Mouse (Mus musculus) myocyte (in vitro differentiated cells): Measurements from ENCODE around the gene Foxk1. TPM values are rescaled to one million over a fixed set of nuclear protein-coding genes. Genes with fewer than 3 reads are reported as not detected.

ENCODE experiments used
- H3K27me3 ChIP-seq: one replicate; pipeline ENCODE4 v1.6.1; 2011; ENCODE audit not compliant: control insufficient read depth, insufficient read depth, insufficient read length
- H3K36me3 ChIP-seq: one replicate; pipeline ENCODE4 v1.6.1; 2011; ENCODE audit not compliant: control insufficient read depth, insufficient read depth
- H3K4me2 ChIP-seq: one replicate; pipeline ENCODE4 v1.6.1; 2011; ENCODE audit warnings: low read depth, control low read depth
- H3K4me3 ChIP-seq: one replicate; pipeline ENCODE4 v1.5.1; 2011; ENCODE audit warnings: mild to moderate bottlenecking, control low read depth, moderate library complexity
- H3K79me2 ChIP-seq: one replicate; pipeline ENCODE4 v1.6.1; 2011; ENCODE audit not compliant: control insufficient read depth, insufficient read depth
- H3ac ChIP-seq: one replicate; pipeline ENCODE4 v1.6.1; 2011; ENCODE audit not compliant: control insufficient read depth, insufficient read length
- CEBPB ChIP-seq: IDR thresholded peaks from 2 replicates; pipeline ENCODE4 v1.6.1; 2011; ENCODE audit warnings: mild to moderate bottlenecking, moderate library complexity; ENCODE audit not compliant: poor library complexity, insufficient read depth, severe bottlenecking
- E2F4 ChIP-seq: IDR thresholded peaks from one replicate; pipeline ENCODE4 v1.6.1; 2011; ENCODE audit warnings: mild to moderate bottlenecking, control low read depth, moderate library complexity; ENCODE audit not compliant: insufficient read depth
- MAX ChIP-seq: IDR thresholded peaks from one replicate; pipeline ENCODE4 v1.6.1; 2011; ENCODE audit warnings: low read depth, mild to moderate bottlenecking, control low read depth
- MYOD1 ChIP-seq, 3 experiments: IDR thresholded peaks; one replicate each; pipeline ENCODE4 v1.6.1; 2011; ENCODE audit warnings: control low read depth in 2 of 3, low read depth in 2 of 3, mild to moderate bottlenecking in 2 of 3, moderate library complexity in 1 of 3; ENCODE audit not compliant: insufficient read length in 2 of 3, control insufficient read depth in 1 of 3
- MYOG ChIP-seq, 3 experiments: IDR thresholded peaks; one replicate each; pipeline ENCODE4 v1.6.1; 2011; ENCODE audit warnings: control low read depth in 2 of 3, low read depth in 2 of 3, mild to moderate bottlenecking in 2 of 3; ENCODE audit not compliant: insufficient read length in 2 of 3, control insufficient read depth in 1 of 3, insufficient read depth in 1 of 3
- POLR2A ChIP-seq: IDR thresholded peaks from one replicate; pipeline ENCODE4 v1.6.1; 2011; ENCODE audit warnings: low read depth, mild to moderate bottlenecking, control low read depth, moderate library complexity; ENCODE audit not compliant: insufficient read length
- POLR2AphosphoS2 ChIP-seq: IDR thresholded peaks from one replicate; pipeline ENCODE4 v1.6.1; 2011; ENCODE audit warnings: low read depth, control low read depth; ENCODE audit not compliant: insufficient read length
- REST ChIP-seq: IDR thresholded peaks from one replicate; pipeline ENCODE4 v1.6.1; 2011; ENCODE audit warnings: mild to moderate bottlenecking, control low read depth, moderate library complexity; ENCODE audit not compliant: insufficient read depth, insufficient read length
- SRF ChIP-seq: IDR thresholded peaks from one replicate; pipeline ENCODE4 v1.6.1; 2011; ENCODE audit warnings: low read depth; ENCODE audit not compliant: control insufficient read depth, insufficient read length
- TCF12 ChIP-seq: IDR thresholded peaks from one replicate; pipeline ENCODE4 v1.6.1; 2011; ENCODE audit warnings: mild to moderate bottlenecking, control low read depth; ENCODE audit not compliant: poor library complexity, insufficient read depth, severe bottlenecking
- TCF3 ChIP-seq: IDR thresholded peaks from one replicate; pipeline ENCODE4 v1.6.1; 2011; ENCODE audit warnings: low read depth, control low read depth; ENCODE audit not compliant: insufficient read length
- USF1 ChIP-seq: IDR thresholded peaks from one replicate; pipeline ENCODE4 v1.6.1; 2011; ENCODE audit warnings: low read depth, mild to moderate bottlenecking, control low read depth, moderate library complexity
- polyA plus RNA-seq: library from polyadenylated mRNA; unstranded; fragments of >200 nt; fragmentation: generic; extraction: Trizol; gene quantifications from one replicate; pipeline ENCODE4 v1.2.1, GENCODE M21; 2012; ENCODE audit warnings: missing spikeins

The Foxk1 gene
- polyA plus RNA-seq, 1 experiment = 10.4 TPM

DNA sequence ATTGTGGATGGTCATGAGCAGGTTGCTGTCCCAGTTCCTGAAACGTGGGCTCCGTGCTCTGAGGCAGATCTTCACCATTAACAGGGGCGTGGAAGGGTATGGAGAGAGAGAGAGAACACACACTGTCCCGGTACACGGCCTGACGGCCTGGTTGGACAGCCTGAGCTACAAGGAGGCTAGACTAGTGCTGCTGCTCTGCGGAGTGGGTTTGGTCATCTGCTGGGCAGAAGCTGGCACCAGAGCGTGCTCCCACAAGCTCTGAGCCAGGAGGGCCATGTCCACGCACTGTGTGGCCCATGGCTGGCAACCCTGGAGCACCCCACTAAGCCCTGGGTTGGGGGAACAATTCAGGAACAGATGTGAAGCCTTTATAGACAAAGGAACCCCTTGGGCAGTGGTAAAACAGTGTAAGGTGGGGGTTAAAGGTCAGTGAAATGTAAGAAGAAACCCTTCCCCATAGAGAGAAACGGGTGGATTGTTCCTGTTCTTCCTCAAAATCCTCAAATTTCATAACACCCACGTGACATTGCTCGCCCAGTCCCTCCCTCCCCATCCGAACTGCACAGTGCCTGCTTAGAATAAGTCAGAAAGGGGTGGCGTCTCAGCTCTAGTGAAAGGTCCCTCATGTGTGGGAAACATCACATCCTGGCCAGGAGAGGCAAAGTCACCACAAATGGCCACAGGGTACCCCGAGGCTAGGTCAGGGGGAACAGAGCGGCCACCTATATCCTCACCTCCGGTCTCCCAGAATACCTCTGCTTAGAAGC is 57.7 kb downstream of the Foxk1 start:
- Histone ChIP-seq H3ac (no peak overlapping the region), H3K4me2 (no peak overlapping the region), H3K27me3 (no peaks in the 10 kb centered on the region), H3K79me2 (no peaks in the 10 kb centered on the region), H3K36me3 (no peaks in the 10 kb centered on the region), H3K4me3 (no peak overlapping the region)
- TF ChIP-seq POLR2A (no peak), E2F4 (no peak), MYOD1 (IDR thresholded peaks at IDR 0.05; ENCODE audit: control insufficient read depth in 1 of 3, insufficient read length in 2 of 3, low read depth in 2 of 3) (no peak), MYOG (IDR thresholded peaks at IDR 0.05; ENCODE audit: control insufficient read depth in 1 of 3, insufficient read depth in 1 of 3, insufficient read length in 2 of 3, low read depth in 2 of 3) (no peak), USF1 (no peak), POLR2AphosphoS2 (no peak), MAX (no peak), CEBPB (no peak), SRF (no peak), TCF12 (no peak), TCF3 (no peak)

DNA sequence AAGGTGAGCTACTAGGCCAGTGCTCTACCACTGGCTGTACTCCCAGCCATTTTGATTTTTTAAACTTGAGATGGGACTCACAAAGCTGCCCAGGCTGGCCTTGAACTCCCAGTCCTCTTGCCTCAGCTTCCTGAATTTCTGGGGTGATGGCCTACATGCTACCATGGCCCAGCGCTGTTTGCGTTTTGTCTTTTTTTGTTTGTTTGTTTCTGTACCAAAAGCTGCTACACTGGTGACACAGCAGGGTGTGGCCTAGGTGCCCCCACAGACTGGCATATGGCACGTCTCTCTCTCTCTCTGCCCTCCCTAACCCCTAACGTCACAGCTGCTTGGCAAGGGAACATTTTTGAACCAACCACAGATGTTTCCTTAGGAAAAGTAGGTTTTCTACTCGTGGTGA is 58.5 kb downstream of the Foxk1 start:
- no peak for TF ChIP-seq TCF3
- TF ChIP-seq E2F4 = no peak
- Histone ChIP-seq H3K36me3 (no peaks in the 10 kb centered on the region), H3K4me3 (no peak overlapping the region), H3K27me3 (no peaks in the 10 kb centered on the region), H3K79me2 (no peaks in the 10 kb centered on the region), H3K4me2 (no peak overlapping the region), H3ac (no peak overlapping the region)

DNA sequence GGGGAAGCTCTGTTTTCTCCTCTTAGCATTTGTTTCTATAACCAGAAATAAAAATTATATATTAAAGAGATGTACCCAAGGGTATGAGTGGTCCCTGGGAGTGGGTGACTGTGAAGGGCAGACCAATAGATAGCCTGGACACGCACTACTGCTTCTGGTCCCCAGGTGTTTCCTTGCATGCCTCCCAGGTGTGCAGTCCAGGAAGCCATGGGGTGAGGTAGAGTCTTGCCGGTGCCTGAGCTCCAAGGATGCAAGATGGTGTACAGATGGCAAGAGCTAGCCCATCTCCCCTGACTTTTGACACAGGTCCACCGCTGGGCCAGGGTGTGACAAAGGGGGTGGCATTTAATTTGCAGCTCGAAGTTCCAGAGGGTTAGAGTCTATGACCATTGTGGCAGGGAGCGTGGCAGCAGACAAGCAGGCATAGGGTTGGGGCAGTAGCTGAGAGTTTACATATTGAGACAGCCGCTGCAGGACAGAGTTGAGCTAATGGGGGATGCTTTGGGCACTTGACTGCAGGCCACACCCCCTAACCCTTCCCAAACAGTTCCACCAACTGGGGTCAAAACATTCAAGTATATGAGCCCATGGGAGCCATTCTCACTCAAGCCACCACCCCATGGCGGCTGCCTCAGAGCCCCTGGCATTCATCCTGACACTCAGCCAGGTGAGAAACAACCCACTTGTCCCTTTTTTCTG is 60.8 kb downstream of the Foxk1 start:
- H3K27me3 ChIP-seq = no peaks in the 10 kb centered on the region
- no peak overlapping the region for H3K4me2 ChIP-seq
- H3K4me3 ChIP-seq = no peak overlapping the region
- H3K36me3 ChIP-seq = no peaks in the 10 kb centered on the region
- H3K79me2 ChIP-seq = no peaks in the 10 kb centered on the region
- no peak overlapping the region for H3ac ChIP-seq
- TF ChIP-seq POLR2AphosphoS2 (no peak), MAX (no peak), E2F4 (no peak), TCF12 (no peak), REST (no peak), USF1 (no peak), CEBPB (no peak), POLR2A (no peak), MYOG (IDR thresholded peaks at IDR 0.05; ENCODE audit: control insufficient read depth in 1 of 3, insufficient read depth in 1 of 3, insufficient read length in 2 of 3, low read depth in 2 of 3) (no peak), TCF3 (no peak), SRF (no peak), MYOD1 (IDR thresholded peaks at IDR 0.05; ENCODE audit: control insufficient read depth in 1 of 3, insufficient read length in 2 of 3, low read depth in 2 of 3) (no peak)

DNA sequence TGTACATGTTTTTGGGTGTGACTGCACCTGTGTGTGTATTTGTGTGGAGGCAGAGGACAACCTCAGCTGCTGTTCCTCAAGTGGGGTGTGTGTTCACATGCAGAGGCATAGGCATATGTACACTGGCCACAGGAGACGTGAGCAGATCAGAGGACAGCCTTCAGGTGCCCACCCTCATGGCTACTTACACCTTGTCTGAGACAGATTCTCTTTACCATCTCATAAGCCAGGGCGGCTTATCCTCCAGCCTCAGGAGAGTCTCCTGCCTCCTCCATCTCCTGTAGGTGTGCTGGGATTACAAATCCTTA is 61.3 kb downstream of the Foxk1 start:
- no peak for TF ChIP-seq E2F4
- TF ChIP-seq CEBPB = no peak
- TF ChIP-seq MAX = no peak
- TF ChIP-seq TCF3 = no peak
- TF ChIP-seq POLR2A = no peak
- no peak for TF ChIP-seq USF1
- TF ChIP-seq REST = no peak
- no peak for TF ChIP-seq MYOD1 (IDR thresholded peaks at IDR 0.05; ENCODE audit: control insufficient read depth in 1 of 3, insufficient read length in 2 of 3, low read depth in 2 of 3)
- no peak for TF ChIP-seq MYOG (IDR thresholded peaks at IDR 0.05; ENCODE audit: control insufficient read depth in 1 of 3, insufficient read depth in 1 of 3, insufficient read length in 2 of 3, low read depth in 2 of 3)
- TF ChIP-seq TCF12 = no peak
- no peak for TF ChIP-seq POLR2AphosphoS2
- no peak for TF ChIP-seq SRF
- H3K4me3 ChIP-seq = no peak overlapping the region
- H3K36me3 ChIP-seq = no peaks in the 10 kb centered on the region
- H3K4me2 ChIP-seq = no peak overlapping the region
- no peak overlapping the region for H3ac ChIP-seq
- no peaks in the 10 kb centered on the region for H3K27me3 ChIP-seq
- no peaks in the 10 kb centered on the region for H3K79me2 ChIP-seq

DNA sequence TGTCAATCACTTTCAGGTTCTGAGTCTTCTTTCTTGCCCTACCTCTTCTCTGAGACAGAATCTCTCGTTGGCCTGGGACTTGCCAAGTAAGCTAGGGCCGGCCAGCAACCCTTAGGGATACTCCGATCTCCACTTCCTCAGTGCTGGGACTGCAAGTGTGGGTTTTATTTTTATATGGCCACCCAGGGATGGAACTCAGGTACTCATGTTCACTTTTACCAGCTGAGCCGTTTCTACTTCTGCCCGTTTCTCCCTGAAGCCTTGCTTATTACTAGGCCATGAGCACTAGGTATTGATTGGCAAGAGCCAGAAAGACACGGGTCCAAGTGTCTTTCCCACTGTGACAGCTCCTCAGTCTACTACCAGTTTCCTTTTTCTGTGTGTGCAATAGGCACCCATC is 61.7 kb downstream of the Foxk1 start:
- Histone ChIP-seq H3K27me3 (no peaks in the 10 kb centered on the region), H3K79me2 (no peaks in the 10 kb centered on the region), H3K4me2 (peak overlapping the region; percentile 87), H3K4me3 (peak overlapping the region; percentile 51), H3ac (no peak overlapping the region), H3K36me3 (no peaks in the 10 kb centered on the region)
- no peak for TF ChIP-seq POLR2AphosphoS2
- no peak for TF ChIP-seq USF1
- TF ChIP-seq MYOG (IDR thresholded peaks at IDR 0.05; ENCODE audit: control insufficient read depth in 1 of 3, insufficient read depth in 1 of 3, insufficient read length in 2 of 3, low read depth in 2 of 3) = no peak
- TF ChIP-seq SRF = no peak
- no peak for TF ChIP-seq CEBPB
- no peak for TF ChIP-seq E2F4
- TF ChIP-seq TCF3 = no peak
- no peak for TF ChIP-seq MYOD1 (IDR thresholded peaks at IDR 0.05; ENCODE audit: control insufficient read depth in 1 of 3, insufficient read length in 2 of 3, low read depth in 2 of 3)
- TF ChIP-seq MAX = no peak
- TF ChIP-seq TCF12 = no peak
- TF ChIP-seq POLR2A = no peak
